ENCODE assay signal across 8 mouse cellular contexts in genomic region chr17:35134801-35135590, GRCm38 (mm10). TPM values are rescaled to one million over a fixed set of nuclear protein-coding genes. Genes with fewer than 3 reads are reported as not detected.
DNase-seq lines count a peak whose midpoint lies in the region; ATAC-seq and TF ChIP-seq lines count a peak whose summit lies in the region.

Bag6 (plus strand) TSS chr17:35135178.

- peaks cover 38% of the 10 kb centered on the region for H3K36me3 ChIP-seq in E14TG2a.4 (ENCODE audit: insufficient read depth, low read length)
- H3K36me3 ChIP-seq in forebrain, embryonic 13.5 days (ENCODE audit: poor library complexity, severe bottlenecking) = peaks cover 21% of the 10 kb centered on the region
- peaks cover 28% of the 10 kb centered on the region for H3K36me3 ChIP-seq in liver, postnatal 0 days (replicated peaks; ENCODE audit: insufficient read depth, low read length)
- H3K36me3 ChIP-seq in neural tube, embryonic 14.5 days (ENCODE audit: control insufficient read depth, insufficient read depth, low read length) = peaks cover 18% of the 10 kb centered on the region

- H3K27ac ChIP-seq in forebrain, embryonic 13.5 days = peak within 1 kb of the TSS; percentile 95
- peak within 1 kb of the TSS; percentile 93 for H3K27ac ChIP-seq in liver, postnatal 0 days (ENCODE audit: low read depth)
- peak within 1 kb of the TSS; percentile 93 for H3K27ac ChIP-seq in neural tube, embryonic 14.5 days (ENCODE audit: low read depth, low read length)

- H3K4me3 ChIP-seq in E14TG2a.4 (replicated peaks; ENCODE audit: low read length) = peak within 1 kb of the TSS; percentile 94
- H3K4me3 ChIP-seq in forebrain, embryonic 13.5 days = peak within 1 kb of the TSS; percentile 79
- H3K4me3 ChIP-seq in liver, postnatal 0 days (ENCODE audit: low read depth, low read length) = peak within 1 kb of the TSS; percentile 66
- H3K4me3 ChIP-seq in neural tube, embryonic 14.5 days (ENCODE audit: low read depth, low read length) = peak within 1 kb of the TSS; percentile 49

- peak within 1 kb of the TSS; percentile 87 for H3K9ac ChIP-seq in forebrain, embryonic 13.5 days
- peak within 1 kb of the TSS; percentile 78 for H3K9ac ChIP-seq in liver, postnatal 0 days (replicated peaks)
- H3K9ac ChIP-seq in neural tube, embryonic 14.5 days (replicated peaks; ENCODE audit: low read depth, low read length) = peak within 1 kb of the TSS; percentile 56

- peak within 1 kb of the TSS; percentile 82 for H3K4me2 ChIP-seq in forebrain, embryonic 13.5 days
- peak within 1 kb of the TSS; percentile 82 for H3K4me2 ChIP-seq in liver, postnatal 0 days (ENCODE audit: low read depth, low read length)
- H3K4me2 ChIP-seq in neural tube, embryonic 14.5 days (ENCODE audit: low read depth, low read length) = peak within 1 kb of the TSS; percentile 79

- peaks cover 67% of the 10 kb centered on the region for H3K4me1 ChIP-seq in E14TG2a.4 (replicated peaks; ENCODE audit: low read depth, low read length)
- H3K4me1 ChIP-seq in forebrain, embryonic 13.5 days = peaks cover 28% of the 10 kb centered on the region
- H3K4me1 ChIP-seq in liver, postnatal 0 days (ENCODE audit: insufficient read depth) = peaks cover 10% of the 10 kb centered on the region
- H3K4me1 ChIP-seq in neural tube, embryonic 14.5 days (ENCODE audit: control insufficient read depth, insufficient read depth, low read length) = peaks cover 14% of the 10 kb centered on the region

- under 1% methylated on average over 66 of the region's 66 CpGs for WGBS in forebrain, embryonic 13.5 days
- WGBS in large intestine, adult 2 months = under 1% methylated on average over 66 of the region's 66 CpGs
- WGBS in liver, postnatal 0 days (ENCODE audit: insufficient replicate concordance) = under 1% methylated on average over 66 of the region's 66 CpGs
- under 1% methylated on average over 66 of the region's 66 CpGs for WGBS in neural tube, embryonic 14.5 days

- peak; percentile 84 for TF ChIP-seq EP300 in liver, postnatal 0 days (IDR thresholded peaks at IDR 0.05; ENCODE audit: low read depth)

- no peaks in the 10 kb centered on the region for H3K27me3 ChIP-seq in E14TG2a.4 (ENCODE audit: insufficient read depth, low read length)
- H3K27me3 ChIP-seq in forebrain, embryonic 13.5 days = no peaks in the 10 kb centered on the region
- H3K27me3 ChIP-seq in liver, postnatal 0 days (ENCODE audit: insufficient read depth, low read length) = no peaks in the 10 kb centered on the region
- no peaks in the 10 kb centered on the region for H3K27me3 ChIP-seq in neural tube, embryonic 14.5 days (ENCODE audit: control insufficient read depth, insufficient read depth, low read length)

- peak; percentile 91 for DNase-seq in c-Kit-positive CD71-positive TER-119-positive erythroid progenitor cells, embryonic 14.5 days (ENCODE audit: low spot score)
- peak; percentile 96 for DNase-seq in heart, postnatal 10 days
- DNase-seq in large intestine, adult 2 months (ENCODE audit: low read depth, low spot score) = no peak
- DNase-seq in liver, postnatal 0 days = peak; percentile 95
- peak; percentile 97 for DNase-seq in testis, postnatal 10 days (ENCODE audit: low spot score)

- H3K9me3 ChIP-seq in E14TG2a.4 (ENCODE audit: low read length) = no peaks in the 10 kb centered on the region
- no peaks in the 10 kb centered on the region for H3K9me3 ChIP-seq in forebrain, embryonic 13.5 days (replicated peaks)
- H3K9me3 ChIP-seq in liver, postnatal 0 days (ENCODE audit: low read length) = no peaks in the 10 kb centered on the region
- H3K9me3 ChIP-seq in neural tube, embryonic 14.5 days (ENCODE audit: control insufficient read depth, low read length) = no peaks in the 10 kb centered on the region

- TF ChIP-seq CTCF in E14TG2a.4 (conservative IDR thresholded peaks at IDR 0.05; ENCODE audit: low read length) = no peak
- TF ChIP-seq CTCF in liver, postnatal 0 days (IDR thresholded peaks at IDR 0.05; ENCODE audit: low read depth) = no peak; the same call in 1 of the 2 replicates

- peak; percentile 94 for ATAC-seq in forebrain, embryonic 13.5 days
- ATAC-seq in liver, postnatal 0 days = peak; percentile 89
- ATAC-seq in neural tube, embryonic 14.5 days (ENCODE audit: low read depth) = peak; percentile 95

- intact Hi-C loops in heart, postnatal 10 days (cut with DNase I) = no loop called here

RNA-seq across cellular contexts. Expression of gene Bag6, which starts in this region (rescaled TPM):
- 82.5 and 82.6 TPM in 2 replicates for polyA plus RNA-seq in forebrain, embryonic 13.5 days (2015; fragmentation: Nextera tagmentation; extraction: Ambion mirVana)
- total RNA-seq in heart, postnatal 10 days (2021) = 100 to 1,000 TPM; 285 to 291 TPM
- polyA plus RNA-seq in large intestine, adult 2 months (2012; rRNA removed) = 103 and 147 TPM in 2 replicates
- polyA plus RNA-seq in liver, postnatal 0 days (2015; fragmentation: Nextera tagmentation; extraction: Ambion mirVana) = 16.5 and 19.7 TPM in 2 replicates
- polyA plus RNA-seq in neural tube, embryonic 14.5 days (2014; fragmentation: Nextera tagmentation; extraction: Ambion mirVana) = 88.3 and 102 TPM in 2 replicates
